Mouse (Mus musculus) thymus, adult 2 months (tissue): ENCODE measurements at regions not wholly inside any gene's neighbourhood (a gene's known extent, or its start where the extent isn't known, plus 50 kb on each side); places are given as distances from the start of the nearest gene placed in this dataset.

ENCODE experiments used
- DNase-seq: peaks from one replicate; pipeline ENCODE4 v3.0.0; 2021
- H3K27ac ChIP-seq: fragments of 200-500 bp; 2 replicates; pipeline ENCODE4 v1.5.1; 2012; ENCODE audit warnings: low read length, control low read depth; ENCODE audit not compliant: control insufficient read depth, insufficient read depth
- H3K27me3 ChIP-seq: fragments of 200-500 bp; 2 replicates; pipeline ENCODE4 v1.6.1; 2012; ENCODE audit warnings: mild to moderate bottlenecking, low read length, moderate library complexity, mixed read lengths; ENCODE audit not compliant: control insufficient read depth, insufficient read depth
- H3K36me3 ChIP-seq: fragments of 200-500 bp; 2 replicates; pipeline ENCODE4 v1.6.1; 2012; ENCODE audit warnings: mild to moderate bottlenecking, low read length, moderate library complexity; ENCODE audit not compliant: control insufficient read depth, insufficient read depth
- H3K4me1 ChIP-seq: fragments of 200-500 bp; replicated peaks from 2 replicates; pipeline ENCODE4 v1.6.1; 2012; ENCODE audit warnings: low read length; ENCODE audit not compliant: control insufficient read depth, insufficient read depth
- H3K4me3 ChIP-seq: fragments of 200-500 bp; 2 replicates; pipeline ENCODE4 v1.5.1; 2012; ENCODE audit warnings: mild to moderate bottlenecking, low read length, control low read depth, moderate library complexity; ENCODE audit not compliant: control insufficient read depth, insufficient read depth
- CTCF ChIP-seq: fragments of 200-500 bp; IDR thresholded peaks from 2 replicates; pipeline ENCODE4 v1.5.1; 2012; ENCODE audit warnings: mild to moderate bottlenecking, control low read depth, low read length, moderate library complexity, borderline replicate concordance; ENCODE audit not compliant: control insufficient read depth, poor library complexity, insufficient read depth; ENCODE audit errors: extremely low read depth
- POLR2A ChIP-seq: fragments of 200-500 bp; IDR thresholded peaks from 2 replicates; pipeline ENCODE4 v1.6.1; 2012; ENCODE audit warnings: mild to moderate bottlenecking, low read length, control low read depth, moderate library complexity; ENCODE audit not compliant: control insufficient read depth, poor library complexity, insufficient read depth; ENCODE audit errors: extremely low read depth
- WGBS: fragments of 180-500 bp; shearing (Covaris S2); methylation state at CpG from one replicate; pipeline ENCODE4 v1.1.7; 2018; 5-methylcytosine and 5-hydroxymethylcytosine counted together

DNA sequence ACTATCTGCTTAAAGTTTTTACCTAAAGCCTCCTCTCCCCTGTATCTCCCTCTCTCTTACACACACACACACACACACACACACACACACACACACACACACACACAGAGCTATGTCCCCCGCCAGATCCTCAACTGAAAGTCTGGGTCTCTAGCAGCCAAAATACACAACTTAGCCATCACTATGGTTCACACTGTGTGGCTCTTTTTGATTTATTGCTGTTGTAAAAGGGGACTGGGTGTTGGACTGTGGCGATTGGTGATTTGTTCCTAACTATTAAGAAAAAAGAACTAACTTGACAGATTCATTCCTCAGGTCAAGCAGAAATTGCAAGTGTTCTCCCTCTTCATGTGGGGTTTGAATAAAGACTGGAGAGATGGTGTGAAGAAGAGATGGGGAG, 278.2 kb downstream of the Ccdc91 start:
- 86% methylated on average over 2 of the region's 2 CpGs for WGBS
- no peak for DNase-seq
- no peak overlapping the region for H3K27ac ChIP-seq
- no peaks in the 10 kb centered on the region for H3K36me3 ChIP-seq
- TF ChIP-seq POLR2A (no peak), CTCF (no peak)
- no peak overlapping the region for H3K4me3 ChIP-seq
- no peaks in the 10 kb centered on the region for H3K4me1 ChIP-seq
- H3K27me3 ChIP-seq: no peaks in the 10 kb centered on the region

DNA sequence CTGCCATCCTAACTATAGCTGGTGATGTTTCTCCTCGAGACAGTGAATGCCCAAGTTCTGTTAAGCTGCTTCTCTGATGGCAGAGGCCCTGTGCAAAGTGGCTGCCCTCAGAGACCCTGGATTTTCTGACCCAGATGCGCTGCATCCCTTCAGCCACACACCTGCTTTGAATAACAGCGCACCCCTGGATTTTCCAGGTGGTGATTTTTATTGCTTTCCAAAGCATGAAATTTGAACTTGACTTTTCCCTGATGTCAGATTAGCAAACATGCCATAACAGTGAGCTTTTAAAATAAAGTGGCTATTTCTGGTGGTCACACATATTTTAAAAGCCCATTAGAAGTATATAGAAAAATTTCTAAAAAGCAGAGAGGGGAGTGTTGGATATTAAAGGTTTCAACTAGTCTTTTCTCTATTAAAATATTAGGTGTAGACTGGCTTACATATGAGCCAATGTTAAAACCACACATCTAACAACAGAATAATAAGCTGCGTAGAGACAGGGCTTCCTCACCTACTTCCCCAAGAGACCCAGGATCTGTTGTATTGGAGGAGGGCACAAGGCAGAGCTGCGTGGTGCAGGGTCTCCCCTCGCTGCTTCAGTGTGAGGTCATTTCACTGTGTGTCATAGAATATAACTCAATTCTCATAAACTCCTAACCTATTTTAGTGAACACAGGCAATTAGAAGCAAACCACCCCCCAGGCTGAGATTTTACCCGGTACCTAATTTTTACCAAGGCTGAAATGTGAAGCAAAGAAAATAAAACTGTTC, 280.3 kb downstream of the Ccdc91 start:
- H3K27ac ChIP-seq: no peak overlapping the region
- H3K36me3 ChIP-seq: no peaks in the 10 kb centered on the region
- no peak overlapping the region for H3K4me3 ChIP-seq
- no peaks in the 10 kb centered on the region for H3K4me1 ChIP-seq
- no peak for TF ChIP-seq CTCF
- no peak for TF ChIP-seq POLR2A
- H3K27me3 ChIP-seq: no peaks in the 10 kb centered on the region
- WGBS: 92% methylated on average over 7 of the region's 7 CpGs
- DNase-seq: no peak

DNA sequence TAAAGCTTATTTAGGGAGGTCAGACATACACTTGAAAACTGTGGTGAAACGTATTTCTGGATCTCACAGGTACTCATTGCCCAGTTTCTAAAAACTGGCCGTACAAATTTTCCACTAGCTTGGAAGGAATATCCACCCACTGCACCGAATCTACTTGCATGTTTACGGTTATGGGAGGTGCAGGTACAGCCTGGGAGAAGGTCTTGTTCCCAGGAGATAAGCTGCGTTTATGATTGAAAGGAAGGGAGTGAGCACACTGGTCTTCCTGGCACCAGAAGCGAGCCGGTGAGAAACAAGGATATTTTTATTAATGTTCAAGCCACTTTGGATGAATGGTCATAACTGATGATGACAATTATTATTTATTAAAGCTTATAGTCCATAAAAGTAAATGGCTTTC, 283.9 kb downstream of the Ccdc91 start:
- TF ChIP-seq CTCF (no peak), POLR2A (no peak)
- no peak for DNase-seq
- no peaks in the 10 kb centered on the region for H3K27me3 ChIP-seq
- no peaks in the 10 kb centered on the region for H3K4me1 ChIP-seq
- H3K36me3 ChIP-seq: no peaks in the 10 kb centered on the region
- no peak overlapping the region for H3K4me3 ChIP-seq
- WGBS: 84% methylated on average over 7 of the region's 7 CpGs
- no peak overlapping the region for H3K27ac ChIP-seq

DNA sequence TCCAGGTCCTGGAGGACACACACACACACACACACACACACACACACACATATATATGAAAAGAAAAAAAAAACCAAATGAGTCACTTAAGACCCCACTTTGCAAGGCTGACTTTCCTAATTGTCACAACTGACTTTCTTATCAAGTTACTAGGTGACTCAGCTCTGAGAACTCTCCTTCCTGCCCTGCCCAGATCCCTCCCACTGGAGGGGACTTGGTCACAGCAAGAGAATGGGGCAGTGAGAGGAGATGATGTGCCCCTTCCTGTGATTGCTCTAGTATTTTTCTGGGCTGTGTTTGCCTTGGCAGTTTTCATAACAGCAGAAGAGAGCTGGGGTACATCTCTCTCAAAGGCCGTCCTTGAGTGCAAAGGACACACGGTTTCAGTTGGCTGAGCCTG, 284.5 kb downstream of the Ccdc91 start:
- DNase-seq: no peak
- no peak for TF ChIP-seq CTCF
- TF ChIP-seq POLR2A: no peak
- Histone ChIP-seq H3K27ac (no peak overlapping the region), H3K4me1 (no peaks in the 10 kb centered on the region), H3K4me3 (no peak overlapping the region), H3K36me3 (no peaks in the 10 kb centered on the region), H3K27me3 (no peaks in the 10 kb centered on the region)
- WGBS: 70% methylated on average over 2 of the region's 2 CpGs

DNA sequence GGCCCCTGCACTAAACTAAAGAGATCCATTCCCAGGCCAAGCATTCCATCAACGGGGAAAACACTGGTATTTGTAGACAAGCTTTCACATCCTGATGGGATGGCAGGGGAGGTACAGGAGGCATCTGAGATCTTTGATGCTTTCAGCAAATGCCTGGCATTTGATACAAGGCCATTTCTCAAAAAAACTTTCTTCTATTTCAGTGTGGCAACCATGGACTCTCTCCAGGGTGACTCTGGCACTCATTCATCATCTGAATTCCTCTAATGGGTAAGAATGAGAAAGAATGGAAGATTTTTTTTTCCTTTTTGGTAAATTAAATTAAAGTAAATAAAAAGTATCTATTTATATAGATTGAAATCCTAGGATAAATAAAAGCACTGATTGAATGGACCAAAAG, 281.8 kb upstream of the Far2 start:
- no peak for DNase-seq
- H3K27ac ChIP-seq: no peak overlapping the region
- no peak for TF ChIP-seq CTCF
- H3K4me1 ChIP-seq: no peaks in the 10 kb centered on the region
- WGBS: 75% methylated on average over 1 of the region's 1 CpGs
- H3K4me3 ChIP-seq: no peak overlapping the region
- H3K36me3 ChIP-seq: no peaks in the 10 kb centered on the region
- H3K27me3 ChIP-seq: no peaks in the 10 kb centered on the region

DNA sequence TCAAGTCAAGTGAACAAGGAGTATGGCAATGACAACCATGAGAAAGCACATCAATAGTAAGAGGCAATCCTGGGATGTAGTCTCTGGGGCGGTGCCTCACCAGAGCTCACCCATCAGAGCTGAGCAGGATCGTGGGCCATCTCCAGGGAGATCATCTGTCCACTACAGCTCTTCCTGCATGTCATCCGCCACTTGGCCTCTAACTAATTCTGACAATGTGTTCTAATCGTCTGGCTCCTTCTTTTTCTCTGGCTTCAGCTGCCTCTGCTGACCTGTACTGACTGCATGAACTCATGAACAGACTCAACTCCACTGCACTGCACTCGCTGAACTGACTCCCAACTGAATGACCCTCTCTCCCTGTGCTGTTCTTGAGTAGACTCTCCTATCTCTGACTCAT, 277.9 kb upstream of the Far2 start:
- WGBS: 90% methylated on average over 5 of the region's 5 CpGs
- no peak overlapping the region for H3K27ac ChIP-seq
- no peaks in the 10 kb centered on the region for H3K27me3 ChIP-seq
- no peak for TF ChIP-seq CTCF
- no peak for TF ChIP-seq POLR2A
- no peaks in the 10 kb centered on the region for H3K4me1 ChIP-seq
- DNase-seq: no peak
- H3K36me3 ChIP-seq: no peaks in the 10 kb centered on the region
- H3K4me3 ChIP-seq: no peak overlapping the region

DNA sequence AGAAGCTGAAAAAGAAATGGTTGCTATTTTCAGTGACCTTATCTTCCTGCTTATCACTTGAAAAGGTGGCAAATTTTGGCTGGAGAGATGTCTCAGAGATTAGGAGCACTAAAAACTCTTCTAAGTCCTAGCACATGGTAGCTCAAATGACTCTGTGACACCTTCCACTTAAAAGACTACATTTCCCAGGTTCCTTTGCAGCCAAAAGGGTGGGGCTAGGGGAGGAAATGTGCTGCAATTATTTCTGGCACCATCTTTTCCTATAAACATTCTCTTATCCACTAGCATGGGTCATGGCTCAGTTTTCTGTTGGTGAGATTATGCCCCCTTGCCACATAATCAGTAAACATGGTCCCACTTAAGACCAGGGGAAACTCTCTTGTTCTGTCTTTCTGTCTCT, 277.0 kb upstream of the Far2 start:
- Histone ChIP-seq H3K4me3 (no peak overlapping the region), H3K36me3 (no peaks in the 10 kb centered on the region), H3K4me1 (no peaks in the 10 kb centered on the region), H3K27ac (no peak overlapping the region), H3K27me3 (no peaks in the 10 kb centered on the region)
- TF ChIP-seq CTCF (no peak), POLR2A (no peak)
- no peak for DNase-seq
